Mouse (Mus musculus): ENCODE results near the gene Syt16. TPM values are rescaled to one million over a fixed set of nuclear protein-coding genes. Genes with fewer than 3 reads are reported as not detected.

The Syt16 gene
- polyA plus RNA-seq, 1 experiment: not detected

GRCm38 (mm10) chr12:74160791-74161190, 163.3 kb downstream of the Syt16 start:
- no peak overlapping the region for H3K4me2 ChIP-seq (ENCODE audit: low read depth)

GRCm38 (mm10) chr12:74163080-74163479, 165.6 kb downstream of the Syt16 start:
- Histone ChIP-seq H3K27me3 (ENCODE audit: control insufficient read depth, insufficient read depth, insufficient read length) (no peaks in the 10 kb centered on the region), H3K36me3 (ENCODE audit: control insufficient read depth, insufficient read depth) (no peaks in the 10 kb centered on the region), H3K4me2 (ENCODE audit: low read depth) (no peak overlapping the region), H3K4me3 (no peak overlapping the region), H3ac (ENCODE audit: control insufficient read depth, insufficient read length) (no peak overlapping the region), H3K79me2 (ENCODE audit: control insufficient read depth, insufficient read depth) (no peaks in the 10 kb centered on the region)
- TF ChIP-seq MAX (IDR thresholded peaks at IDR 0.05; ENCODE audit: low read depth) (no peak), USF1 (IDR thresholded peaks at IDR 0.05; ENCODE audit: low read depth) (no peak), TCF12 (IDR thresholded peaks at IDR 0.05; ENCODE audit: insufficient read depth, poor library complexity, severe bottlenecking) (no peak), SRF (IDR thresholded peaks at IDR 0.05; ENCODE audit: control insufficient read depth, insufficient read length, low read depth) (no peak), E2F4 (IDR thresholded peaks at IDR 0.05; ENCODE audit: insufficient read depth) (no peak), POLR2A (IDR thresholded peaks at IDR 0.05; ENCODE audit: insufficient read length, low read depth) (no peak), MYOD1 (IDR thresholded peaks at IDR 0.05; ENCODE audit: control insufficient read depth in 1 of 3, insufficient read length in 2 of 3, low read depth in 2 of 3) (no peak), CEBPB (IDR thresholded peaks at IDR 0.05; ENCODE audit: insufficient read depth, poor library complexity, severe bottlenecking) (no peak), POLR2AphosphoS2 (IDR thresholded peaks at IDR 0.05; ENCODE audit: insufficient read length, low read depth) (no peak), MYOG (IDR thresholded peaks at IDR 0.05; ENCODE audit: control insufficient read depth in 1 of 3, insufficient read depth in 1 of 3, insufficient read length in 2 of 3, low read depth in 2 of 3) (no peak), TCF3 (IDR thresholded peaks at IDR 0.05; ENCODE audit: insufficient read length, low read depth) (no peak), REST (IDR thresholded peaks at IDR 0.05; ENCODE audit: insufficient read depth, insufficient read length) (no peak)

More at GRCm38 (mm10) chr12:74160791-74161190, 163.3 kb downstream of the Syt16 start:
- no peaks in the 10 kb centered on the region for H3K79me2 ChIP-seq (ENCODE audit: control insufficient read depth, insufficient read depth)
- TF ChIP-seq POLR2A (IDR thresholded peaks at IDR 0.05; ENCODE audit: insufficient read length, low read depth): no peak
- no peak for TF ChIP-seq POLR2AphosphoS2 (IDR thresholded peaks at IDR 0.05; ENCODE audit: insufficient read length, low read depth)
- TF ChIP-seq MYOD1 (IDR thresholded peaks at IDR 0.05; ENCODE audit: control insufficient read depth in 1 of 3, insufficient read length in 2 of 3, low read depth in 2 of 3): no peak
- TF ChIP-seq REST (IDR thresholded peaks at IDR 0.05; ENCODE audit: insufficient read depth, insufficient read length): no peak
- TF ChIP-seq MYOG (IDR thresholded peaks at IDR 0.05; ENCODE audit: control insufficient read depth in 1 of 3, insufficient read depth in 1 of 3, insufficient read length in 2 of 3, low read depth in 2 of 3): no peak
- no peak for TF ChIP-seq CEBPB (IDR thresholded peaks at IDR 0.05; ENCODE audit: insufficient read depth, poor library complexity, severe bottlenecking)
- no peak for TF ChIP-seq MAX (IDR thresholded peaks at IDR 0.05; ENCODE audit: low read depth)
- no peak for TF ChIP-seq TCF12 (IDR thresholded peaks at IDR 0.05; ENCODE audit: insufficient read depth, poor library complexity, severe bottlenecking)
- TF ChIP-seq TCF3 (IDR thresholded peaks at IDR 0.05; ENCODE audit: insufficient read length, low read depth): no peak
- no peak for TF ChIP-seq USF1 (IDR thresholded peaks at IDR 0.05; ENCODE audit: low read depth)
- TF ChIP-seq E2F4 (IDR thresholded peaks at IDR 0.05; ENCODE audit: insufficient read depth): no peak
- TF ChIP-seq SRF (IDR thresholded peaks at IDR 0.05; ENCODE audit: control insufficient read depth, insufficient read length, low read depth): no peak
- H3ac ChIP-seq (ENCODE audit: control insufficient read depth, insufficient read length): no peak overlapping the region
- H3K4me3 ChIP-seq: no peak overlapping the region
- no peaks in the 10 kb centered on the region for H3K27me3 ChIP-seq (ENCODE audit: control insufficient read depth, insufficient read depth, insufficient read length)
- H3K36me3 ChIP-seq (ENCODE audit: control insufficient read depth, insufficient read depth): no peaks in the 10 kb centered on the region

- Histone ChIP-seq H3K4me3 (no peak overlapping the region), H3K4me2 (ENCODE audit: low read depth) (no peak overlapping the region), H3K79me2 (ENCODE audit: control insufficient read depth, insufficient read depth) (no peaks in the 10 kb centered on the region), H3ac (ENCODE audit: control insufficient read depth, insufficient read length) (no peak overlapping the region), H3K27me3 (ENCODE audit: control insufficient read depth, insufficient read depth, insufficient read length) (no peaks in the 10 kb centered on the region), H3K36me3 (ENCODE audit: control insufficient read depth, insufficient read depth) (no peaks in the 10 kb centered on the region)
- TF ChIP-seq POLR2AphosphoS2 (IDR thresholded peaks at IDR 0.05; ENCODE audit: insufficient read length, low read depth): no peak
- no peak for TF ChIP-seq MAX (IDR thresholded peaks at IDR 0.05; ENCODE audit: low read depth)
- no peak for TF ChIP-seq TCF12 (IDR thresholded peaks at IDR 0.05; ENCODE audit: insufficient read depth, poor library complexity, severe bottlenecking)
- no peak for TF ChIP-seq USF1 (IDR thresholded peaks at IDR 0.05; ENCODE audit: low read depth)
- no peak for TF ChIP-seq E2F4 (IDR thresholded peaks at IDR 0.05; ENCODE audit: insufficient read depth)
- no peak for TF ChIP-seq TCF3 (IDR thresholded peaks at IDR 0.05; ENCODE audit: insufficient read length, low read depth)
- no peak for TF ChIP-seq SRF (IDR thresholded peaks at IDR 0.05; ENCODE audit: control insufficient read depth, insufficient read length, low read depth)
- no peak for TF ChIP-seq CEBPB (IDR thresholded peaks at IDR 0.05; ENCODE audit: insufficient read depth, poor library complexity, severe bottlenecking)
These were observed 173.8 kb downstream of the Syt16 start for GRCm38 (mm10) chr12:74171257-74171656.

- H3K4me2 ChIP-seq (ENCODE audit: low read depth): no peak overlapping the region
- no peak overlapping the region for H3K4me3 ChIP-seq
- H3K36me3 ChIP-seq (ENCODE audit: control insufficient read depth, insufficient read depth): no peaks in the 10 kb centered on the region
- no peaks in the 10 kb centered on the region for H3K27me3 ChIP-seq (ENCODE audit: control insufficient read depth, insufficient read depth, insufficient read length)
- TF ChIP-seq USF1 (IDR thresholded peaks at IDR 0.05; ENCODE audit: low read depth) (no peak), MAX (IDR thresholded peaks at IDR 0.05; ENCODE audit: low read depth) (no peak), MYOD1 (IDR thresholded peaks at IDR 0.05; ENCODE audit: control insufficient read depth in 1 of 3, insufficient read length in 2 of 3, low read depth in 2 of 3) (no peak), MYOG (IDR thresholded peaks at IDR 0.05; ENCODE audit: control insufficient read depth in 1 of 3, insufficient read depth in 1 of 3, insufficient read length in 2 of 3, low read depth in 2 of 3) (no peak), POLR2AphosphoS2 (IDR thresholded peaks at IDR 0.05; ENCODE audit: insufficient read length, low read depth) (no peak), TCF12 (IDR thresholded peaks at IDR 0.05; ENCODE audit: insufficient read depth, poor library complexity, severe bottlenecking) (no peak), CEBPB (IDR thresholded peaks at IDR 0.05; ENCODE audit: insufficient read depth, poor library complexity, severe bottlenecking) (no peak), POLR2A (IDR thresholded peaks at IDR 0.05; ENCODE audit: insufficient read length, low read depth) (no peak), E2F4 (IDR thresholded peaks at IDR 0.05; ENCODE audit: insufficient read depth) (no peak), SRF (IDR thresholded peaks at IDR 0.05; ENCODE audit: control insufficient read depth, insufficient read length, low read depth) (no peak), REST (IDR thresholded peaks at IDR 0.05; ENCODE audit: insufficient read depth, insufficient read length) (no peak), TCF3 (IDR thresholded peaks at IDR 0.05; ENCODE audit: insufficient read length, low read depth) (no peak)
- H3ac ChIP-seq (ENCODE audit: control insufficient read depth, insufficient read length): no peak overlapping the region
- no peaks in the 10 kb centered on the region for H3K79me2 ChIP-seq (ENCODE audit: control insufficient read depth, insufficient read depth)
These were observed 176.4 kb downstream of the Syt16 start for GRCm38 (mm10) chr12:74173902-74174301.
